Mouse (Mus musculus): ENCODE results near the gene Rtp1.

Gene Rtp1

GRCm38 (mm10) chr16:23428647-23429319, at the start of gene Rtp1:
Gene Rtp1, plus strand, starts transcription at chr16:23429133.
- DNase-seq, result peak; percentile 83

- no peak for DNase-seq
Observed at GRCm38 (mm10) chr16:23379536-23380230, 49.2 kb upstream of the Rtp1 start.

- DNase-seq, result no peak
Observed at GRCm38 (mm10) chr16:23384304-23384703, 44.6 kb upstream of the Rtp1 start.

GRCm38 (mm10) chr16:23397931-23398330, 31.0 kb upstream of the Rtp1 start:
- DNase-seq, result no peak

- no peak for DNase-seq
Observed at GRCm38 (mm10) chr16:23401463-23401862, 27.5 kb upstream of the Rtp1 start.

GRCm38 (mm10) chr16:23401959-23402358, 27.0 kb upstream of the Rtp1 start:
- no peak for DNase-seq

- DNase-seq, result peak; percentile 85 to 89
Observed at GRCm38 (mm10) chr16:23403008-23403755, 25.8 kb upstream of the Rtp1 start.

- no peak for DNase-seq
Observed at GRCm38 (mm10) chr16:23412930-23413329, 16.0 kb upstream of the Rtp1 start.

- peak in 1 of 2 experiments; percentile 23 for DNase-seq
Observed at GRCm38 (mm10) chr16:23416261-23416656, 12.7 kb upstream of the Rtp1 start.

- DNase-seq, result no peak
Observed at GRCm38 (mm10) chr16:23416657-23417293, 12.2 kb upstream of the Rtp1 start.

- DNase-seq, result no peak
Observed at GRCm38 (mm10) chr16:23417456-23418240, 11.3 kb upstream of the Rtp1 start.

- DNase-seq, result no peak
Observed at GRCm38 (mm10) chr16:23419565-23420085, 9.3 kb upstream of the Rtp1 start.

GRCm38 (mm10) chr16:23423825-23424224, 5.1 kb upstream of the Rtp1 start:
- no peak for DNase-seq

- peak in 1 of 2 experiments; percentile 32 for DNase-seq
Observed at GRCm38 (mm10) chr16:23427701-23428100, 1.2 kb upstream of the Rtp1 start.

- DNase-seq, result peak; percentile 60 to 62
Observed at GRCm38 (mm10) chr16:23429991-23430390, 1.1 kb downstream of the Rtp1 start.

- DNase-seq, result peak in 1 of 2 experiments; percentile 36
Observed at GRCm38 (mm10) chr16:23437404-23438166, 8.7 kb downstream of the Rtp1 start.

- no peak for DNase-seq
Observed at GRCm38 (mm10) chr16:23444231-23444630, 15.3 kb downstream of the Rtp1 start.

GRCm38 (mm10) chr16:23449946-23450345, 21.0 kb downstream of the Rtp1 start:
- no peak for DNase-seq

GRCm38 (mm10) chr16:23450816-23451215, 21.9 kb downstream of the Rtp1 start:
- DNase-seq, result no peak

GRCm38 (mm10) chr16:23452476-23452875, 23.5 kb downstream of the Rtp1 start:
- DNase-seq, result peak; percentile 80 to 86

GRCm38 (mm10) chr16:23454376-23454775, 25.4 kb downstream of the Rtp1 start:
- DNase-seq, result no peak
